Mouse (Mus musculus) right cerebral cortex, postnatal 25 days (tissue): ENCODE data around the gene Ppp1cc.
A peak's percentile ranks its signal among the peaks of the same experiment; 100 is the strongest.
"Not testable (repeated sequence)": the region's sequence is repeated elsewhere in the genome, so short reads cannot be mapped to it uniquely, and the experiment has no call there.

Experiments
- DNase-seq: peaks from one replicate; pipeline ENCODE4 v3.0.0; 2022

Ppp1cc gene

DNA sequence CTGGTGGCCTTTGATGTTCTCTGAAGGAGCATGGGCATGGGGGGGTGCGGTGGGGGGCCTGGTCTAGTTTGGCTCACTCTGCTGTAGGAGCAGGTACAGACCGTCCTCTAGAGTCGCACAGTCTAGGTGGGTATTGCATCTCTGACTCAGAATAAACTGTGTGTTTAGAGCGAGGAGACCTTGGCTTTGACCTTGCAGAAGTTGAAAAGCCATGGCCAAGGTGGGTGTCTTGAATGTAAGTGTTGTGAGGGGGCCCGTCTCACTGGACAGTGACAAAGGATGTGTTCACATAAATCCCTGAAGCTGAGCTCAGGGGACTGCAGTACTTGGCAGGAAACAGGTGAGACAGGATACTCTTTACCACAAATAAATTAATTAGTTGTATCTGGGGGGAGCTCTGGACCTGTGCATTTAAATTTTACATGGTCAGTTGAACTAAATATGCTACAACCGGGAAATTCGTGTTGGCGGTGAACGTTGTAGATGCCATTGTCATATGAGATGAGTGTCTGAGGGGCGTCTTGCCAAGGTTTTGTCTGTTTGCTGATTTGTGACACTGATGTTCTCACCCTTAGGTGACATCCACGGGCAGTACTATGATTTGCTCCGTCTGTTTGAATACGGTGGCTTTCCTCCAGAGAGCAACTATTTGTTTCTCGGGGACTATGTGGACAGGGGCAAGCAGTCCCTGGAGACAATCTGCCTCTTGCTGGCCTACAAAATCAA is 10.4 kb downstream of the Ppp1cc start:
- DNase-seq = no peak

DNA sequence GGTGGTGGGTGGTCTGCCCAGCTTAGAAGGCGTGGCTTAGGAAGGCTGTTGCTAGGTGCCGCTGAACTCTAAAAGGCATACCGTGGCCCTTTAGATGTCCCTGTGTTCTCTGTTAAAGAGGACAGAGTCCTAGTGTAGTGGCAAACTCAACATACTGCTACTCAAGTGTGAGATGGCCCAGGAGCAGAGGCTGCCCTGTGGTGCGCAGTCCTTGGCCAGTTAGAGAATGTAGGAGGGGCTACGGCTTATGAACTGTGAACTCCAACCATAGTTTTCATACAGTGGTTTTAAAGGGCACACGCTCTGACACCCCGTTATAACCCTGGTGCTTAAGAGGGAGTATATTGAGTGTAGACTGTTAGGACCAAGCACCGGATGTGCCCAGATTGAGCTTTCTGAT is 13.0 kb downstream of the Ppp1cc start:
- no peak for DNase-seq

DNA sequence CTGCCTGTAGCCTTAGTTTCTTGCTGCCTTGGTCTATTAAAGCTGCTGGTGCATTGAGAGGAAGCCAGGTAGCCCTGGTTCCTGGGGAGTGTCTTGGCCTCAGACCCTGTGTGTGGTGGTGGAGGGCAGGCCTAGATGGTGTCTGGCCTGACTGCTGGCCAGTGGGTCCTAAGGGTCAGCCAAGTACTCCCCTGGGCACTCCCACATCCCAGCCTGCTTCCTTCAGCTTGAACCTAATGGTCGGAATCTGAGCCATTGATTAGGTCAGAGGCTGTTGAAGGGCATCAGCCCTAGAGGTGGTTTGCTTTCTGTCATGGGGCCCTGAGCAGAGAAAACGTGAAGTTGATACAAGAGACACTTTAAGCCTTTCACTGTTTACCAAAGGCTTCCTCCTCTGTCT is 17.3 kb downstream of the Ppp1cc start:
- no peak for DNase-seq

DNA sequence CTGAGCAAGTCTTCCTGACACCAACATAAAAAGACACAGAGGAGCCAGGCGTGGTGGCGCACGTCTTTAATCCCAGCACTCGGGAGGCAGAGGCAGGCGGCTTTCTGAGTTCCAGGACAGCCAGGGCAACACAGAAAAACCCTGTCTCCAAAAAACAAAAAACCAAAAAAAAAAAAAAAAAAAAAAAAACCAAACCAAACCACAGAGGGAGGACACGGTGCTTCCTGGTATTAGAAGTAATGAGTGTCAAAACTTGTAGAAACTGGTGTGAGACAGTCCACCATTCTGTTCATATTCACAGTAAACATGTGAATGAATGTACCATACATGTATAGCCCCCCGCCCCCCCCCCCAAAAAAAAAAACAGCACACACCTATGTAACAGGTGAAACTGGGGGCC is 17.9 kb downstream of the Ppp1cc start:
- no peak for DNase-seq

DNA sequence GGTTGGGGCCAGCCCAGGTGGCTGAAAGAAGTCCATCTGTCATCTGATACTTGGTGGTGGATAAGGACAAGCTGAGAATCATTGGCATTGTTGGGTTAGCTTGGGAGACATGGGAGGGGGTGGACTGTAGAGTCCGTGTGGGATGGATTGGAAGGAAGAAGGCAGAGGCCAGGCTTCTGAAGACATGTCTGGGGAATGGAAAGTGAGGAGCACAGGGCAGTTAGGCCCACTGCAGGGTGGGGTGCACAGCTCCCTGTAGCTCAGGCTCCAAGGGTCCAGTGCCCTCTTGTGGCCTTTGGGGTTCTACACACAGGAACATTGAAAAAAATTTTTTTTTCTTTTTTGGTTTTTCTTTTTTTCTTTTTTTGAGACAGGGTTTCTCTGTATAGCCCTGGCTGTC is 18.3 kb downstream of the Ppp1cc start:
- no peak for DNase-seq

DNA sequence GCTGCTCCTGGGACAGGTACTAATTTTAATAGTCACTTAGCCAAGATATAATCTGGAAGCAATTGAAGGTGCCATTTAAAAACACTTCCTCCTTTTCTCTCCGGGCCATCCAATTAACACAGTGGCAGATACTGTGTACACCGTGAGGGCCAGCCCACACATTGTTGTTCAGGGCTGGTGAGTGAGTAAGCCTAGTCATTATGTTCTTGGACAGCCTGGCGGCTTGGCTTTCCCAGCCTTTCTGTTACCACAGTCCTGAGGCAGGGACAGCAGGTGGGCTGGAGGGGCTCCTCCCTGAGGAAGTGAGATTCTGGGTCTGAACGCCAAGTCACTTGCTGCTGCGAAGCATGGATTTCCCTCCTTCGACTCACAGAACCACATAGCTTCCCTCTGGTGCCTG is 21.6 kb downstream of the Ppp1cc start:
- DNase-seq = no peak

DNA sequence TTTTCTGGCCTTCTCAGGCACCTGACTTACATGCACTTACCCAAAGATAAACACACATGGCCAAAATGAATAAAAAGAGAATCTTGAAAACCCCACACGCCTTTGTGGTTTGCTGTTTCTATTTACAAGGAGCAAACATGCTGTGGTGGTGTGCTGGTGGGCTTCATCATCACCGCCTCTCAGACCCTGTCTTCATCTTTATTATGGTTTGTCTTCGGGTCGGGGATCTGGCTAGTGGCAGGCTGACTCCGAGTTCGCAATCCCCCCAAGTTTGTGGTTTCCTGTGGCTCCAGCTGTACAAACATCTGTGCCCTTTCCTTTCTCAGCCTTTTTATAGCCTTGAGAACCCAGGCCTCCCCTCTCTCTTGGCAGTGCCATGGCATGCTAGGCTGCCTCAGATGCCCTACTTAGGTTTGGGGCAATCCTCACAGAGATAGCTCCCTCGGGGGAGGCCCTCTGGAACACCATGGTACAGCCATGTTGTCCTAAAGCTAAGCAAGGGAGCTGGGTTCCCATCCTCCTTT is 26.3 kb downstream of the Ppp1cc start:
- DNase-seq = no peak

DNA sequence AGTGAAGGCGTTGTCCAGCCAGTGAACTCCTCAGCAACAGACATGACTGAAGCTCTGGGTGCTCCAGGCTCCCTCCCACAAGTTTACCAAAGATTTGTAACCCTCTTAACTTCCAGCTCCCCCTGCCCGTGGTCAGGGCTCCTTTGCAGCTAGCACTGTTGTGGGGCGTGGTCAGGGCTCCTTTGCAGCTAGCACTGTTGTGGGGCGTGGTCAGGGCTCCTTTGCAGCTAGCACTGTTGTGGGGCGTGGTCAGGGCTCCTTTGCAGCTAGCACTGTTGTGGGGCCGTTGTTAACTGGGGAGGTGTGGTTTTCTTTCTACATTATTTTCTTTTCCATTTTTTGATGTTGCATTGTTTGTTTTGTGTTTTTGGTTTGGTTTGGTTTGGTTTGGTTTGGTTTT is 26.8 kb downstream of the Ppp1cc start:
- not testable (repeated sequence) for DNase-seq

DNA sequence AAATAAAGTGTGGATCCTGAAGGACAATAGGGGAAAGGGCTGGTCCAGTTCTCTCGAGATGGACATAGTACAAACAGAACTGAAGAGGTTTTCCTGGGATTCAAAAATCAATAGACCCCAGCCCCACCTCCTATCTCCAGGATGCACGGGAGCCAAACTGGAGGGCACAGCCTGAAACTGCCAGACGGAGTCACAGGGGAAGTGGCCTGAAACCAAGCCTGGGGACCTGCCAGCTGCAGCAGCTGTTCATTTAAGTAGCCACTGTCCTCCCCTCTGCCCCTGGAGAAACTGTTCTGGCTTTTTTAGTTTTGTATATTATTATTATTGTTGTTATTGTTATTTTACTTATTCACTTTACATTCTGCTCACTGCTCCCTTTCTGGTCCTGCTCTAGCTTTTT is 31.0 kb downstream of the Ppp1cc start:
- no peak for DNase-seq

DNA sequence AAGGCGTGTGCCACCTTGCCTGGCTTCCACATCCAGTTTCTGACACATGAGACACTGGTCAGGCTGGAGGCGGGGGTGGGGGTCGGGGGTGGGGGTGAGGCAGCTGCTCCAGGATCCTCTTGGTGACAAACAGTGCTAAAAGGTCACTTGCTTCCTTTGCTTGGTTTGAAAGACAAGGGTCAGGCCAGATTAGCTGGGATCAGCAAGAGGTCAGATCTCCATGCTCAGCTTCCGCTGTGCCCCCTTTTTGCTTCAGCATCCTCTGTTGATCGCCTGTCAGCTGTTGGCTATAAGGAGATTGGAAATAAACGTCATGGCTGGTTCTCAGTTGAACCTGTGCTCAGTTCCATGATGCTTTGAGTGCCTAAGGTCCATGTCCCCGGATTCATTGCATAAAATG is 32.4 kb downstream of the Ppp1cc start:
- no peak for DNase-seq

DNA sequence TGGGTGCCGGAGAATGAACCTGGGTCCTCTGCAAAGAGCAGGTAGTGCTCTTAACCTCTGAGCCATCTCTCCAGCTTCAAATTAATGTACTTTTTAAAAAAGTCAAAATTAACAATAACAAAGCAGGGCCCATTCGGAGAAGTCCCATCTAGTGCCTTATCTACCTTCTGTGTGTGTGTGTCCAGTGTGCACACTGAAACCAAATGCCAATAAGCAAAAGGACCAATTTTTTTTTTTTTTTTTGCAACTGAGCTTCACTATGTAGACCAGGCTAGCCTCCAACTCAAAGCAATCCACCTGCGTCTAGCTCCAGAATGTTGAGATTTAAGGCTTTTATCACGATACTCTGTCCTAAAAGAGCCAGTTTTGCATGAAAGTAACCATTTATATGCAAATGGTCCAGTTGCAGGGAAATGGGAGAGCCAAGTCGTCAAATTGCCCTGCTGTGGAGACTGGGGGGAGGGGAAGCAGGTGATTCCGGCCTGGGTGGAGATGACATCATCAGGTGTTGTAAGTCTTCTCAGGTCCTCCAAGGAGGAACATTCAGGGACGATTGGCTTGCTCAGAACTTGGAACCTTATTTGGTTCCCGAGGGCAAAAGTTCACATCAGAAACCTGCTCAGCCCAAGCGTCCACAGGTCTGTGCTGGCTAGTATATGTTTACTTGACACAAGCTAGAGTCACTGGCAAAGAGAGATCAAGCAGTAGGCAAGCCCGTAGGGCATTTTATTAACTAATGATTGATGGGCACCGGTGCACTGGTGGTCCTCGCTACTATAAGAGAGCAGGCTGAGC is 33.4 kb downstream of the Ppp1cc start:
- no peak for DNase-seq

DNA sequence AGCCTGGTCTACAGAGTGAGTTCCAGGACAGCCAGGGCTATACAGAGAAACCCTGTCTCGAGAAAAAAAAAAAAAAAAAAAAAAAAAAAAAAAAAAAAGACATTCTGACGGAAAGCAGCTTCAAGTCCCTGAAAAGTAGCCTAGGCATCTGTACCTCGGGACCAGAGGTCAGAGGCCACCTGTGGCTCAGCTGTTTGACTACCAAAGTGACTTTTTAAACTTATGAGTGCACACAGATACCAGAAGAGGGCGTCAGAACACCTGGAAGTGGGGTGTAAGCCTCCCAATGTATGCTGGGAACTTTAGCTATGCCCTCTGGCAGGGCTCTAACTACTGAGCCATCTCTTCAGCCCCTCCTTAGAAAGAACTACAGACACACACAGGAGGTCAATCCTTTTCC is 34.3 kb downstream of the Ppp1cc start:
- no peak for DNase-seq

DNA sequence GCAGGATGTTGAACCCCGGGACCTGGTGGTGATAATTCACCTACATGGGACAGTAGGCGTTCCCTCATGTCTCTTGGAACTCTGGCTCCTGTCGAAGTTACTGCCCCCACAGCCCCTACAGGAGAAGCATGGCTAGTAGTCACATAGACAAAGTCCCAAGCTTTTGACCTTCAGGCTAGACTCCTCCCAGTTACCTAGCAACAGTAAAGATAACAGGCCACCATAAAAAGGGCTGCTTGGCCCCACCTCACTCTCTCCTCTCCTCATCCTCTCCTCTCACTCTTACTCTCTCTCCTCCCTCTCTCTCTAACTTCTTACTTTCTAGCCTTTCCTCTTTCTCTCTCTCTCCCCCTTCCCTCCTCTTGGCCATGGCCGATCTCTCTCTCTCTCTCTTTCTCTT is 42.8 kb downstream of the Ppp1cc start:
- no peak for DNase-seq

DNA sequence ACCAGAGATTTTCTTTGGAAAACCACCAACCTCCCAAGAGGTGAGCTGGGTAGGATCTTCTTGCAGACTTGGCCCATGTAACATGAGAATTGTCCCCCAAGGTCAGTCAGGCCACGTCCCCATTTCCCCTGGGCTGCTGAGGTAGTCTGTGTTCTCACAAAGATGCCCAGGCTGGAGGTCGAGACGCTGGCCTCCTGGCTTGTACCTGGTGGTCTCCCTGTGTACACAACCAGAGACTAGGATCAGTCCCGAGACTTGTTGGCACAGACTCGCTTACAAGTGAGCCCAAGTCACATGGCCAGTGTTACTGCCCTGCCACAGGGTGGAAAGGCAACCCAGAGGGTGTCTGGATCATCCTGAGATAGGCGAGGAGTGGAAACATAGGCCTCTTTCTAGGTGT is 43.8 kb downstream of the Ppp1cc start:
- DNase-seq = no peak

DNA sequence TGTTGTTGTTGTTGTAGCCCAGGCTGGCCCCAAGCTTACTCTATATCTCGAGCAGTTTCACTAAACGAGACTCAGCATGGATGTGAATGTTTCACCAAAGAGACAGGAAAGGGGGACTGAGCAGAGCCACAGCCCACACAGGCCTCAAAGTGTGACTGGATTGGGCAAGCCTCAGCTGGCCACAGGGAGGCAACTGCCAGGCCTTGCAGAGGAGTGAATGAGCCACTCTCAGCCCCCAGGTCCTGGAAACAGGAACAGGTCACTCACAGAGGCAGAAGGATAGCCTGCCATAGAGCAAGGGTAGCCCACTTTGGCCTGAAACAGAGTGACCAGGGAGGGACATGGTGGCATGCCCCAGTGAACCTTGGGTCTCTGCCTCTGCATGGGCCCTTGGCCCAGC is 46.1 kb downstream of the Ppp1cc start:
- no peak for DNase-seq

DNA sequence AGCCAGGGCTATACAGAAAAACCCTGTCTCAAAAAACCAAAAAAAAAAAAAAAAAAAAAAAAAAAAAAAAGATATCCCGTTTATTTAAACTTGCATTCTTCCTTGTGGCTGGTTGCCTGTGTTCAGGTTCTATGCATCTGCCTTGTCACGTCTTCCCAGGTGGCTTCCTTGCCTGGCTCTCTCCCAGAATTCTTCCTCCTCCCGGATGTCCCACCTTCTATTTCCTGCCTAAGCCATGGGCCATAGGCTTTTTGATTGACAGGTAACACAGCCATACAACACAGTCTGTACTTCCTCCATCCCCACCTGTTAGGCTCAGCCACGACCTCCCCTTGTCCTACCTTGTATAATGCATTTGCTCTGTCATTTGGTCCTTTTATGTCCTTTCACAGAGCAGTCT is 48.4 kb downstream of the Ppp1cc start, which contains the start of gene Hvcn1:
Gene Hvcn1, plus strand, starts transcription at position 330 of the 400 bp plus-strand sequence.
- DNase-seq = no peak

DNA sequence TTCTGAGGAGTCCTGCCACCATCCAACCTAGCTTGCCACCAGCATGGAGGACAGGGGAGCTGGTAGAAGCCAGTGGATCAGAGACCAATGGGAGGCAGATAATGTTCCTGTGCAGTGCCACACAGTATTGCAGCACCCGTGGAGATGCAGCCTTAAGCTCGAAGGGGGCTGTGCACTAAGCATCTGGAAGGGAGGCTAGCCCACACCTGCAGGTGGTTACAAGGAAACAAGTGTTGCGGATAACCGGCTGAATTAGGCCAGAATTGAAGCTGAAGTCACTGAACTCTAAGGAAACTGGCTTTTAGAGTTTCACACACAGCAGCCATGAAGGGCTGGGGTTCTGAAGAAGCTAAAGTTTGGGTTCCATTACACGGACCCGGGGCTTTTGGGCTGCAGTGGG is 50.8 kb downstream of the Ppp1cc start:
- no peak for DNase-seq

DNA sequence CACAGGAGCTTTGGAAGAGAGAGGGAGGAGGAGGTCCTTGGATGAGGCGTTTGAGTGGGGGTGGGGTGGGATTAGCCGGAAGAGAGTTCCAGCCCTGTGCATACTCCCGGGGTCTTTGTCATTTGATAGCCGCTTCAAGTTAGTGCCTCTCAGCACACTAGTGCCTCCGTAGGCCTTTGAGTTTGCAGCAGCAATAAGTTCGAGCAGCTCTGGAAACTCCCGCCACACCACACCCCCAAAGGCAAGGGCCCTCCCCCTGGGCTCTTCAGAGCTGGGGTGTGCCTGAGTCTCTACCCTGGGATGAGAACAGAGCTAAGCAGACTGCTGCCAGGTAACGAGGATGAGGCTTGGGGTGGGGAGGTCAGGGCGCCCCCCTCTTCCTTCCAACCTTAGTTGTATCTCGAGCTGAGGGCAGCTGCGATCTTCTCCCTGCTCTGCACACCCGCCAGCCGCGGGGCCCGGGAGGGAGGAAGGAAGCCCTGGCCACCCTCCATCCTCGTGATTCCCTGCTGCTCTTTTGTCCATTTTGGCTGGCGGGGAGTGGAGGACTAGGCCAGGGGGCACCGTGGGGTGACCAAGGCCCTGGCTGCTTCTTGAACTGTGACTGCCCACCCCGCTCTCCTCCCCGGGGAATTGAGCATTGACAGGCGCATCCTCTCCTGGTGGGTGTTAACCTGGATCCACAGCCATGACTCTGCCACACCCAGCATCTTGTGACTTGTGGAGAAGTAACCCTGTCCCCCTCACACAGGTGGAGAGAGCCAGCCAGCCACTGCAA is 51.7 kb downstream of the Ppp1cc start:
- DNase-seq = peak; percentile 27

DNA sequence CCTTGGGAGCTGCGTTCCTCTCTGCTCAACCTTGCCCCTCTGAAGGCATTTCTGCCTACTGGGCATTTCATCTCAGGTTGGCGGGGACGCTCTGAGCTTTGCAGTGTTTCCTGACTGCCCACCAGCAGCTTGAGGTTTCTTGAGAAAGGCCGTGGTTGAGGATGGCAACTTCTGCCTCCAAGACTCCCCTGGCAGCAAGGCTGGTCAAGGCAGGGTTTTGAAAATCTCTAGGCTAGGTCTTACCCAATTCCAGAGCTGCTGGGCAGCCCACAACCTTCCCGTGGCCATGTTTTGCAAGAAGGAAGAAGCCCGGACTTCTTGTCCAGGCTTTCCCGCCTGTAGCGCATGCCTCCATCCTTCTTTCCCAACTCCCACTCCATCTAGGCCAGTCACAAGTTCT is 52.8 kb downstream of the Ppp1cc start:
- DNase-seq = no peak

DNA sequence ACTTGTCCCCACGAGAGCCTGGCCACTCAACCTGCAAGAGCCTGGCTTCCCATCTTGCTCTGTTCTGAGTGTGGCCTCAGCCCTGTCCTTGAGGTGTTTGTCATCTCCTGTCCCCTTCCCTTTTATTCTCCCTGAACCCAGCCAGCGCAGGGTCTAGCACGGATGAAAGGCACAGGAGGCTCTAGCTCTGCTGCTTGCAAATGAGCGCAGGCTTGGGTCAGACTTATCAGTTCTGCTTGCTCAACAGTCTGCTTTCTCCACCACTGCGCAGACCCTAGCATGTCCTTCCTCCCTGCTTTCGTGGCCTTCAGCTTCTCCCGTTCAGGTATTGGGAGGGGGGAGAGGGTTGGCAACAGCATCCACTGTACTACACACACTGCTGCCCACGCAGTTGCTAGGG is 54.0 kb downstream of the Ppp1cc start:
- DNase-seq = no peak

DNA sequence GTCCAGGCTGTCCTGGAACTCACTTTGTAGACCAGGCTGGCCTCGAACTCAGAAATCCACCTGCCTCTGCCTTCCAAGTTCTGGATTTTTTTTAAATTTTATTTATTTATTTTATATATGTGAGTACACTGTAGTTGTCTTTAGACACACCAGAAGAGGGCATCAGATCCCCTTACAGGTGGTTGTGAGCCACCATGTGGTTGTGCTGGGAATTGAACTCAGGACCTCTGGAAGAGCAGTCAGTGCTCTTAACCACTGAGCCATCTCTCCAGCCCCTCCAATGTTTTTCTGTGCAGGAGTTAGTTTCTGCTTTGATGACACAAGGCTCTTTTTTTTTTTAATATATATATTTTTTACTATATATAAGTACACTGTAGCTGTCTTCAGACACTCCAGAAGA is 54.7 kb downstream of the Ppp1cc start:
- not testable (repeated sequence) for DNase-seq

DNA sequence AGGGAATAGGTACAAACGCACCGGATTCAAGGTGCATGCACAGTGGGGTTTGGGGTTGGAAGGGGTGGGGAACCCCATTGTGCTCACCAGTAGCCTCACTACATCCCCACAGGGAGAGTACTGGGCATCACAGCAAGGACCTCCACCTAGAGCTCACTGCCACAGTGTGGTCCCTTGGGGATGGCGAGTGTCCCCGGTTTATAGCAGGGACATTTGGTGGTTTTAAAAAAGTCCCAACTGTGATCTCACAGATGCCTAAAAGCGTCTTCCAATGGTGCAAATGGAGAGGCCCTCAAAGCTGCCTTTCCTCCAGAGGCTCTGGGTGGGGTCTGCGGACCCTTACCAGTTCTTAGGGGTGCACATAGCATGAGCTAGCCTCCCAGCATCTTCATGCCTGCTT is 55.8 kb downstream of the Ppp1cc start:
- no peak for DNase-seq

DNA sequence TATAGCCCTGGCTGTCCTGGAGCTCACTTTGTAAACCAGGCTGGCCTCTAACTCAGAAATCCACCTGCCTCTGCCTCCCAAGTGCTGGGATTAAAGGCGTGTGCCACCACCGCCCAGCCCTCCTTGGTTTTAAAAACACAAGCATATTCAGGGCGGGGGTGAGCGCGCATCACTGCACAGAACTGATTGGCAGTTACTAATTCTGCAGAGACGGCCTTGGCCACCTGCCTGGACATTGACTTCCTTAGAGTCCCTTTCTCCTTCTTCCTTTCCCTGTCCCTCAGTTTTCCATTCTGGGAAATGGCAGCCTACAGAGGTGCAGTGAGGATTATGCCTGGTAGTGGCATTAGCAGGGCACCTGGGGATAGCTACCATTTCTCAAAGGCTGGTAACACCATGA is 59.6 kb downstream of the Ppp1cc start:
- no peak for DNase-seq
